Comparison of ENCODE assay signal across 28 mouse cellular contexts in the genomic region with DNA sequence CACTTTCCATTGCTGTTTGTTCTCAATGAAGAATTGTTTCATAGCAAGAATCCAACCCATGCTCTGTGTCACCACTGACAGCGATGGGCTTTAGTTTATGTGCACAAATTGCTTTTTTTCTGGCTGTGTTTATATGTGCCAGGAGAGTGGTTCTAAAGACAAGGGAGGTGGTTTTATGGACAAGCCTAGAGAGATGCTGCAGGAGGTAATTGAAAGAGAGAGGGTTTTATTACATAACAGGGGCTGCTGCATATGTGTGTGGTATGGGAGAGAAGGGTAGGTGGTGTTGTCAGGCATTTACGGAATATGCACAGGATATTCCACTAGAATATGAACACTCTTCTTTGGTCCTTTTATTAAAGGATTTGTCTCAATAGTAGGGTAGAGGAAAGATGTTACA.
DNase-seq lines count a peak whose midpoint lies in the region; ATAC-seq and TF ChIP-seq lines count a peak whose summit lies in the region.
"Had no signal": no experiment of that assay in that cellular context is flagged by ENCODE, and none has a peak within 500 bp of the region (broad histone marks: within the 10 kb centered on the region; RNA-seq: fewer than 3 reads in every experiment).

No protein-coding gene starts in this region.

- H3K9ac ChIP-seq in forebrain, embryonic 16.5 days (replicated peaks; ENCODE audit: low read depth, low read length), result no peak overlapping the region
- no peak overlapping the region for H3K9ac ChIP-seq in forebrain, embryonic 12.5 days
- H3K9ac ChIP-seq in midbrain, embryonic 12.5 days (replicated peaks), result no peak overlapping the region
- H3K9ac ChIP-seq in midbrain, postnatal 0 days (replicated peaks; ENCODE audit: low read length, poor library complexity, severe bottlenecking), result no peak overlapping the region
- H3K9ac ChIP-seq in hindbrain, embryonic 15.5 days, result no peak overlapping the region
- H3K9ac ChIP-seq: limb, embryonic 15.5 days; liver, embryonic 13.5 days had no signal

- H3K4me3 ChIP-seq in forebrain, embryonic 16.5 days (replicated peaks; ENCODE audit: low read length), result no peak overlapping the region
- H3K4me3 ChIP-seq in forebrain, embryonic 12.5 days (replicated peaks), result no peak overlapping the region
- H3K4me3 ChIP-seq in midbrain, embryonic 12.5 days, result no peak overlapping the region
- no peak overlapping the region for H3K4me3 ChIP-seq in midbrain, postnatal 0 days (ENCODE audit: low read depth, low read length)
- no peak overlapping the region for H3K4me3 ChIP-seq in hindbrain, embryonic 15.5 days
- no peak overlapping the region for H3K4me3 ChIP-seq in olfactory bulb, adult 2 months (ENCODE audit: insufficient read depth, low read depth, low read length)
- H3K4me3 ChIP-seq: erythroblast, embryonic 14.5 days; limb, embryonic 10.5 days; limb, embryonic 15.5 days; liver, embryonic 13.5 days; megakaryocyte, embryonic 14.5 days had no signal

- ATAC-seq in forebrain, embryonic 16.5 days, result no peak
- ATAC-seq in forebrain, embryonic 12.5 days (ENCODE audit: low FRiP score), result no peak
- no peak for ATAC-seq in midbrain, embryonic 12.5 days (ENCODE audit: low FRiP score, low read depth)
- no peak for ATAC-seq in midbrain, postnatal 0 days (ENCODE audit: low FRiP score)
- ATAC-seq in hindbrain, embryonic 15.5 days (ENCODE audit: low FRiP score, low read depth), result no peak
- ATAC-seq: inflammation-experienced regulatory T-cells, adult 6 months; lung, postnatal 0 days; Patski had no signal

- 62% methylated on average over 2 of the region's 2 CpGs for WGBS in forebrain, embryonic 16.5 days
- WGBS in forebrain, embryonic 12.5 days, result 81% methylated on average over 2 of the region's 2 CpGs
- WGBS in midbrain, embryonic 12.5 days, result 79% methylated on average over 2 of the region's 2 CpGs
- 77% methylated on average over 2 of the region's 2 CpGs for WGBS in midbrain, postnatal 0 days
- 61% methylated on average over 2 of the region's 2 CpGs for WGBS in hindbrain, embryonic 15.5 days
- WGBS in olfactory bulb, adult 2 months, result 65% methylated on average over 2 of the region's 2 CpGs

- DNase-seq in midbrain, postnatal 0 days (ENCODE audit: low spot score), result no peak
- no peak for DNase-seq in yolk sac, embryonic 10.5 days (ENCODE audit: low spot score)
- DNase-seq: adrenal gland, postnatal 14 days; cerebellum, adult 11 months; cerebellum, adult 9-11 months; gastrocnemius, postnatal 36 days; heart, adult 18-20 months; heart, postnatal 36 days; kidney, adult 11 months; kidney, postnatal 14 days; layer of hippocampus, adult 9-11 months; liver, embryonic 13.5 days; lung, adult 18-20 months; lung, postnatal 4 days; thymus, postnatal 4 days had no signal

- H3K9me3 ChIP-seq in forebrain, embryonic 16.5 days (ENCODE audit: control insufficient read depth, low read length), result no peaks in the 10 kb centered on the region
- H3K9me3 ChIP-seq in forebrain, embryonic 12.5 days, result no peaks in the 10 kb centered on the region
- H3K9me3 ChIP-seq in midbrain, embryonic 12.5 days, result no peaks in the 10 kb centered on the region
- H3K9me3 ChIP-seq in midbrain, postnatal 0 days (ENCODE audit: low read length), result no peaks in the 10 kb centered on the region
- no peaks in the 10 kb centered on the region for H3K9me3 ChIP-seq in hindbrain, embryonic 15.5 days
- H3K9me3 ChIP-seq: limb, embryonic 10.5 days; limb, embryonic 15.5 days; liver, embryonic 13.5 days had no signal

- H3K36me3 ChIP-seq in forebrain, embryonic 16.5 days (ENCODE audit: control insufficient read depth, insufficient read depth), result no peaks in the 10 kb centered on the region
- H3K36me3 ChIP-seq in forebrain, embryonic 12.5 days (replicated peaks), result no peaks in the 10 kb centered on the region
- no peaks in the 10 kb centered on the region for H3K36me3 ChIP-seq in midbrain, embryonic 12.5 days
- no peaks in the 10 kb centered on the region for H3K36me3 ChIP-seq in midbrain, postnatal 0 days (ENCODE audit: insufficient read depth, low read length)
- no peaks in the 10 kb centered on the region for H3K36me3 ChIP-seq in hindbrain, embryonic 15.5 days
- H3K36me3 ChIP-seq: limb, embryonic 10.5 days; limb, embryonic 15.5 days; liver, embryonic 13.5 days had no signal

- H3K27ac ChIP-seq in forebrain, embryonic 16.5 days (ENCODE audit: low read length), result peak overlapping the region; percentile 61
- H3K27ac ChIP-seq in forebrain, embryonic 12.5 days, result no peak overlapping the region
- H3K27ac ChIP-seq in midbrain, embryonic 12.5 days (replicated peaks), result peak overlapping the region; percentile 49; the same call in 1 of the 2 replicates
- H3K27ac ChIP-seq in midbrain, postnatal 0 days (ENCODE audit: low read depth, low read length), result no peak overlapping the region
- H3K27ac ChIP-seq in hindbrain, embryonic 15.5 days (replicated peaks), result peak overlapping the region; percentile 34; the same call in 1 of the 2 replicates
- H3K27ac ChIP-seq in olfactory bulb, adult 2 months (ENCODE audit: insufficient read depth, low read depth, low read length), result peak overlapping the region; percentile 51
- H3K27ac ChIP-seq: limb, embryonic 10.5 days; limb, embryonic 15.5 days; liver, embryonic 13.5 days had no signal

- no peak for TF ChIP-seq CTCF in midbrain, postnatal 0 days (IDR thresholded peaks at IDR 0.05)
- no peak for TF ChIP-seq CTCF in olfactory bulb, adult 2 months (IDR thresholded peaks at IDR 0.05; ENCODE audit: insufficient read depth, low read depth, low read length)

- TF ChIP-seq POLR2A in olfactory bulb, adult 2 months (IDR thresholded peaks at IDR 0.05; ENCODE audit: insufficient read depth, low read depth, low read length), result no peak

- H3K4me2 ChIP-seq in forebrain, embryonic 16.5 days (ENCODE audit: low read length), result no peak overlapping the region
- H3K4me2 ChIP-seq in forebrain, embryonic 12.5 days, result no peak overlapping the region
- H3K4me2 ChIP-seq in midbrain, embryonic 12.5 days (replicated peaks), result no peak overlapping the region
- H3K4me2 ChIP-seq in midbrain, postnatal 0 days (ENCODE audit: low read depth, low read length, poor library complexity, severe bottlenecking), result no peak overlapping the region
- no peak overlapping the region for H3K4me2 ChIP-seq in hindbrain, embryonic 15.5 days
- H3K4me2 ChIP-seq: heart, embryonic 11.5 days; limb, embryonic 15.5 days; liver, embryonic 13.5 days had no signal

- peaks cover 16% of the 10 kb centered on the region for H3K4me1 ChIP-seq in forebrain, embryonic 16.5 days (replicated peaks; ENCODE audit: control insufficient read depth, insufficient read depth, low read length)
- H3K4me1 ChIP-seq in forebrain, embryonic 12.5 days, result peaks cover 20% of the 10 kb centered on the region
- H3K4me1 ChIP-seq in midbrain, embryonic 12.5 days, result peaks cover 21% of the 10 kb centered on the region
- H3K4me1 ChIP-seq in midbrain, postnatal 0 days (ENCODE audit: insufficient read depth, low read length), result 0 out of 2 replicates have a peak, but pooled peaks cover 5% of the 10 kb centered on the region
- H3K4me1 ChIP-seq in hindbrain, embryonic 15.5 days (replicated peaks), result peaks cover 20% of the 10 kb centered on the region
- peaks cover 6% of the 10 kb centered on the region for H3K4me1 ChIP-seq in olfactory bulb, adult 2 months (ENCODE audit: control insufficient read depth, insufficient read depth, low read length)
- H3K4me1 ChIP-seq: liver, embryonic 13.5 days; megakaryocyte, embryonic 14.5 days had no signal

- H3K27me3 ChIP-seq in forebrain, embryonic 16.5 days (replicated peaks; ENCODE audit: control insufficient read depth, insufficient read depth, low read length), result no peaks in the 10 kb centered on the region
- no peaks in the 10 kb centered on the region for H3K27me3 ChIP-seq in forebrain, embryonic 12.5 days
- no peaks in the 10 kb centered on the region for H3K27me3 ChIP-seq in midbrain, embryonic 12.5 days
- no peaks in the 10 kb centered on the region for H3K27me3 ChIP-seq in midbrain, postnatal 0 days (ENCODE audit: insufficient read depth, low read length)
- H3K27me3 ChIP-seq in hindbrain, embryonic 15.5 days, result no peaks in the 10 kb centered on the region
- H3K27me3 ChIP-seq: limb, embryonic 15.5 days; liver, embryonic 13.5 days; megakaryocyte, embryonic 14.5 days; Patski had no signal

Comparison
In these comparisons a context has a peak if more than half of its experiments do, and no peak if none do; other contexts are left out.
1. H3K27ac ChIP-seq: peak in forebrain, embryonic 16.5 days (single experiment), midbrain, embryonic 12.5 days (single experiment), hindbrain, embryonic 15.5 days (single experiment) and olfactory bulb, adult 2 months (single experiment); none in forebrain, embryonic 12.5 days (single experiment) and midbrain, postnatal 0 days (single experiment).